Mouse (Mus musculus) layer of hippocampus, adult 18-20 months (tissue): ENCODE measurements around the gene Fam214a. TPM values are rescaled to one million over a fixed set of nuclear protein-coding genes. Genes with fewer than 3 reads are reported as not detected.
A peak's percentile ranks its signal among the peaks of the same experiment; 100 is the strongest.

ENCODE experiments used
- DNase-seq, 2 experiments: peaks; one replicate each; pipeline ENCODE4 v3.0.0; 2022; ENCODE audit warnings: low spot score in 2 of 2
- total RNA-seq, 2 experiments: library from RNA; stranded (reverse); gene quantifications; 2 replicates each; pipeline ENCODE4 v1.2.3; 2021

Fam214a gene
- total RNA-seq, 2 experiments from 2014 or later: 38.5 to 40.8 TPM

DNA sequence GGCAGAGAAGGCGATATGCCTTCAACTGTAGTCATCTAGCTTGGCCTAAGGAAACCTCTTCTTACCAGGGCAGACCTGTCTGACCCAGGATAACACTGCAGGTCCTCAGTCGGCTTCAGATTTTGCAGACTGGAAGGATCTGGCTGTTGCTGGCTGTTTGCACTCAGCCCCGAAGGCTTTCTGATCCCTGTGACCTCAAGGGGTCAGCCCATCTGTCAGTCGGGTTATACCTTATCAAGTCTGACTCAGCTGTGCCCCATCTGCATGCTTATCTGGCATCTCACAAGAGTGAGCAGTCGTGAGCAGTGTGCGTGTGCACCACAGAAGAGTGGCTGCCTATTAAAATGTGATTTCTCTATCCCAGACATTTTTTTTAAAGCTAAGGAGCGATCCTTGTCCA is 71.4 kb downstream of the Fam214a start:
- no peak for DNase-seq

DNA sequence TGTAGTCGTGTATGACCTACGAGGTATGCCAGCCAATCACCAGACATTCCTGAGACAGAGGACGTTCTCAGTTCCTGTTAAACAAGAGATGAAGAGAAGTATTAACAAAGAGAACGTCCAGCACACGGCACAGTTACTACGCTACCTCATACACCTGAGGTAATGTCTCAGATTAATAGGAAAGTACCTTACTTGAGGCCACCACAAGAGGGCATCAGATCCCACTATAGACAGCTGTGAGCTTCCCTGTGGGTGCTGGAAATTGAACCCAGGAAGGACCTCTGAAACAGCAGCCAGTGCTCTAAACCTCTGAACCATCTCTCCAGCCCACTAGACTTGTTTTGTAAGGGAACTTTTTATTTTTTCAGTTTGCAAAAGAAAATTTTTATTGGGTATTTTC is 73.0 kb downstream of the Fam214a start:
- no peak for DNase-seq

DNA sequence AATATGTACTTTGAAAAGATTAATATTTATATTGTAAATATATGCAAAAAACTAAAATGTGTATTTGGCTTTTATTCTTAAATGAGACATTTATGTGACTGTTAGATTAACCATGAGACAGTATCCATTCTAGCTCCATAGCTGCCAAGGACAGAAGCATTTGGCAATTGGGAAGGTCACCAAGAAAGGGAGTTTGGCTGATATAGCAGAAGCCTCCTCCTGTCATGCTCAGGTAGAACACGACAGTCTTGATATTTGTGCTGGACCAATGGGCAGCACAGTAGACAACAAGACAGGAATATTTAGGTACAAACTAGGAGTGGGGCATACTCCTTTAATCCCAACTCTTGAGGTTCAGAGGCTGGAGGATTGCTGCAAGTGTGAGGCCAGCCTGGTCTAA is 79.7 kb downstream of the Fam214a start:
- no peak for DNase-seq

DNA sequence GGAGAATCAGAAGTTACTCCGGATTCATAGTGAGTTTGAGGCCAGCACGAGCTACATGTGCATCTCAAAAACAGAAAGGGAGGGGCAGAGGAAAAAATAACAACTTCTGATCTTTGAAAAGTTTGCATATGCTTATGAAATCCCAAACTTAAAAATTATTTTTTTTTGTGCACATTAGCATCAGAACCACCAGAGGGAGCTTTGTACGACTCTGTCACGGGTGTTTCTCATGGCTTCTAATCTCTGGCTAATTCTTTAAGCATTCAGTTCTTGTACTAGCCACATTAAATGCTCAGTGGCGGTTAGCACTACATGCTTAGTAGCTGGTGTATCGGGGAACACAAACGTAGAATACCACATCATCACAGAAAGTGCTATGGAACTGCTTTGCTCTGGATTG is 80.5 kb downstream of the Fam214a start:
- no peak for DNase-seq

DNA sequence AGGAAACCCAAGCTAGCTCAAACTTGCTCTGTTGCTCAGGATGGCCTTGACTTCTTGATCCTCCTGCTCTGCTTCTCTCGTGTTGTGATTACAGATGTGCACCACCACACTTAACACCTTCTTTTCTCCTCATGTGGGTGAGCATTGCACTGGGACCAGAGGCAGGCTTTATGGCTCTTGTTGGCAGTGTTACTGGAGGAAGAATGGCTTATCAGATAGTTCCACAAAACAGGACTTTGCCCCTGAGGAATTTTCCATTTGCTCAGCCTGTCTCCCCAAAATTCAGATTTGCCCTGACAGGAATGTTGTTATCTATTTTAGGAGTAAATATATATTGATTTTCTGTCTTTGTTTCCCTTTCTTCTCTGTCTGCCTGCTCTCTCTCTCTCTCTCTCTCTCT is 82.0 kb downstream of the Fam214a start:
- no peak for DNase-seq

DNA sequence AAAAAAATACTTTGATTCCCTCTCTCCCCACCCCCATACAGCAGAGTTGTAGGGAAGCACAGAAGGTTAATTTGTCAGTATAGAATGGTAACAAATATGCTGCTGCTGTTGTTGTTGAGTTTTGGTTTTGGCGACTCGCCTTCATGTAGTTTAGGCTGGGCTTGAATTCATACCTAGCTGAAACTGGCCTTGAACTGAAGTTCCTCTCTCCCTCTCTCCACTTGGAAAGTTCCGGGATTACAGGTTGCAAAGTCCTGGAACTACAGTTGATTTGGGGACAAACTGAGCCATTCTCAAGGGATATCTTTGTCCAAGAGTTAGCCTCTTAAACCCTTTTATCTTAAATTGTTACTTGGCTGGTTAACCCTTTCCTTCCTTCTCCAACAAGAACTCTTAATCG is 83.3 kb downstream of the Fam214a start:
- DNase-seq: no peak

DNA sequence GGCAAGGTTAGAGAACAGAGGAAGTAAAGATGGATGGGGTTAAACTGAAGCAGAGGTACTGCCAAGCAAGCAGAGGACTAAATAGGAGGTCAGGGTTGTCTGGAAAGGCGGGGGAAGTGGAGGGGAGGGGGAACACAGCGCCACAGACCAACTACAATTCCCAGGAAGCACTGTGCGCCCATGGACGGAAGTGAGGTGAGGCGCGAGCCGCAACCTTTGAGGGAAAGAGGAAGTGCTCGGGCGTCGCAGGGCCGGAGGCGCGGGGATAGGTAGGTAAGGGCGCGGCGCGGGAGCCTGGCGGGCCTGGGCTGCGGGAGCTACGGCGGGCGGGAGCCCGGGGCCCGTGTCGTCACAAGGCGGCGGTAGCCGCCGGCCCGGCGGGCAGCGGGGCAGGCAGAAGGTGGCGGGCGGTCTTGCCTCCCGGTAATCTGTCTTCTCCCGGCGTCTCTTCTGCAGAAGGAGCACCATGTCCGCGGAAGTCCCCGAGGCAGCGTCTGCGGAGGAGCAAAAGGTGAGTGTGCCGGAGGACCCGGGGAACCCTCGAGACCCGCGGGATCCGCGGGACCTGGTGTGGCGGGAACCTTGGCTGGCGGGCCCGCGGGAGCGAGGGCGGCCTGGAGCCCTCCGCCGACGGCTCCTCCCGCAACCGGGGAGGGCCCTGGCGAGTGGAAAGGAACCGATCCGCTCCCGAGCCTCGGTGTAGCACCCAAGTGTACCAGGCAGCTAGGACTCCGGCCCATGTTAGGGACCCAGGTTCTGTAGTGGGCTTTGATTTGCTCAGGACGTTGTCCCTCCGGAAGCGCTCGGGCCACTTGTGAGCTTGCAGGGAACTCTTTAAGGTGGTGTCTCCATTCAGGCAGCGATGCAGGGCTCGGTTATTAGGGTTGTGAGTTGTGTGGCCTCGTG is 85.0 kb downstream of the Fam214a start, which contains the start of gene Arpp19:
TSS of gene Arpp19 (plus strand) at position 164 of the 906 bp plus-strand sequence.
- peak; percentile 87 to 91 for DNase-seq

DNA sequence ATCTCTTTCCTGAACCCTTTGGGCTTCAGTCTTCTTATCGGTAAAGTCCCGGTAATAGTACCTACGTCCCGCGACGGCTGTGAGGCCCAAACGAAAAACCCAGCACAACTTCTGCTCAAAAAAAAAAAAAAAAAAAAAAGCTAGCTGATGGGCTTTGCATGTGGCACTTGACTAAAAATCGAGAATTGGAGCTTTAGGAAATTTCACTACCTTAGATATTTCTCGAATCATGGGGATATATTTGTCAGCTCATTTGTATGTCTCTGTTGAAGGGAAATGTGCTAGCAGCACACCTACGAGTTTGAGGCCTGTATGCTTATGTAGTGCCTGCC is 85.6 kb downstream of the Fam214a start:
- DNase-seq: no peak

DNA sequence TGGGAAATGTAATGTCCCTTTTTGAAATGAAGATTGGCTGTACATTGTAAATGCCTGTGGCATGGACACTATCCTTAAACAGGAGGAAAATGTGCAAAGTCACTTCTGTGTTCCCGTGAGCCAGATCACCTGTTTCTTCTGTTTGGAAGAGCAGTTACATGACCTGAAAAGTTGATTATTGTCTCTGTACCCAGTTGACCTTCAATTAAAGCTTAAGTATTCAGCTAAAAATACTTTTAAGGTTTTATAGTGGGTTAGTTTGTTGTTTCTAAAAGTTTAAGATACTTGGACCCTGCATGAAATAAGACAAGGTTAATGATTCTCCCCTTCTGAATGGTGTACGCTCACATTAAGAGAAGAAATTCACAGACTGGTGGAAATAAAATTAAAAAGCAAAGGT is 87.9 kb downstream of the Fam214a start:
- no peak for DNase-seq

DNA sequence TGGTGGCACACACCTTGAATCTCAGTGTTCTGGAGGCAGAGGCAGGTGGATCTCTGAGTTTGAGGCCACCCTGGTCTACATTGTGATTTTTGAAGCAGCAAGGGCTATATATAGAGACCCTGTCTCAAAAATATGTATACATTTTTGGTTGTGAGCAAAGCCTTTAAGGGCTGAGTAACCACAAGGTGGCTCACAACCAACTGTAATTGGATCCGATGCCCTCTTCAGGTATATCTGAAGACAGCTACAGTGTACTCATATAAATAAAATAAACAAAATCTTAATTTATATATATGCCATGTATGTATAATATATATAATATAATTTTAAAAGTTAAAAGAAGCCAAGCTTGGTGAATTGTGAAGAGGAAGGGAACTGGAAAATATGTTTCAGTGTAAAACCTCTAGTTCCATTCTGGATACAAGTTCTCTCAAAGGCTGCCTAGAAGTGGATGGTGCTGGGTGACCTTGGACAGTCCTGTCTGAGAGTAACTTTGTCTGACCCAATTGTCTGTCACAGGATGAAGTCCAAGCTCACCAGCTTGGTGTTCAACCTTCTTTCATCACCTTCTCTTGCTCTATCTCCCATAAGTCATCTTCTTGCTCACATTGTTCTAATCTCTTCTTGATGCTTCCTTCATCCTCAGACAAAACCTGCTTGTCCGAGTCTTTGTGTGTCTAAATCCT is 89.3 kb downstream of the Fam214a start:
- no peak for DNase-seq

DNA sequence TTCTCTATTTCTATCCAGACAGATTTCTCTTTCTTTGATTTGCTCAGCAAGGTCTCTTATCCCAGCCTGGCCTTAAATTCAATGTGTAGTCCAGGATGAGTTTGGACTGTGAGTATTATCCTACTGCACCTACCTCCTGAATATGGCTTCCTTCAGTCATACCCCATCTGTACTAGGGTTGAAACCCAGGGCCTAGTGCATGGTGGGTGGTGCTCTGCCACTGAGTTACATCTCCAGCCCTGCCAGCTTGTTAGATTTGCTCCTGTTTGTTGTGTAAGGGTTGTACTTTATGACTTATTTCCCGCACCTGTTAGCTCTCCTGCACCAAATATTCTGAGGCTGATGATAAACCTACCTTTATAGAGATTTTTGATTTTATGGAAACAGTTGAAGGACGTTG is 90.5 kb downstream of the Fam214a start:
- DNase-seq: no peak

DNA sequence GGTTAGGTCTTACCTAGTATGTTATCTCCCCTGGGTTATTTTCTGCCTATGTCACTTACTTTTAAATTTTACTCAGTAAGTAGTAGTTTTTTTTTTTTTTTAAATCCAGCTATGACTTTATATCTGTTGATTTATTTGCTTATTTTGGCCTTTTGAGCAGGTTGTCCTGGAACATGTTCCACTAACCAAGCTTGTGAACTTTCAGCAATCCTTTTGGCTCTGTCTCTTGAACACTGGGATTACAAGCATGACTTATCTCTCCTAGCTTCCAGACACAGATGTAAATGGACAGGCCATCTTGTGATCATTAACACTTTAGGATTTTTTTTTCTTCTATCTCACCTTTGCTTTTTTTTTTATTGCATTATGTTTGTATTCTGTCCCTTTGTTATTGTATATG is 94.4 kb downstream of the Fam214a start:
- no peak for DNase-seq

DNA sequence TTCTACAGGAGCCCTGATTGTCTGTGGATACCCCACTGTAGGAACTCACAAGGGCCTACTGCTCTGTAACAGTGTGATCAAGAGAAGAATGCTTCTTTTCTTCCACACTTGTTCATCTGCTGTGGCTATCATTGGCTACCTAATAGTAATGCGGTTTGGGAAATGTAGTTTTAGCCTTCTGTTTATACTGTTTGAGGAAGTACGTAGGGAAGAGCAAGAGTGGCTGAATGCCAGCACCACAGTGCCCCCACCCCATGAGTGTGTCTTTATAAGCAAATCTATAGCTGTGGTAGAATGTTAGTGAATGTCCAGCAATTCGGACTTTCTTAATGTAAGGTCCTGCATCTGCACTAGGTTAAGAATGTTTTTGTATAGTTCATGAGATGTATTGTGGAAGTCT is 96.4 kb downstream of the Fam214a start:
- no peak for DNase-seq

DNA sequence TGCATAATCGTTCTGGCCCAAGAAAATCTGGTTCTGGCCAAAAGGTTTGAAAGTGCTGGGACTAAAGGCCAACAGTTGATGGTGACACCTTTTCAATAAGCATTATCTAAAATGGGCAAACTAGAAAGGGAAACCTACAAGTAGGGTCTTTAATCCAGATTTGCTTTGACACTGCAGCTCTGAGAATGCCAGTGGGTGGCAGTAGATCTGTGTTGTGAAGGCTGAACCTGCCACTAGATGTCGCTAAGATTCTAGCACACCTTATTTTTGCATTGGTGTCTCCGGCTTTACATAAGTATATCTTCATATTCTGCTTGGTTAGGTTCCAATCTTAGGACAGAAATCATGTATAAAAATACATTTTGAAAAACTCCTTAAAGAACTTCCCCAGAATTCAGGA is 97.3 kb downstream of the Fam214a start:
- DNase-seq: peak; percentile 66 to 93

DNA sequence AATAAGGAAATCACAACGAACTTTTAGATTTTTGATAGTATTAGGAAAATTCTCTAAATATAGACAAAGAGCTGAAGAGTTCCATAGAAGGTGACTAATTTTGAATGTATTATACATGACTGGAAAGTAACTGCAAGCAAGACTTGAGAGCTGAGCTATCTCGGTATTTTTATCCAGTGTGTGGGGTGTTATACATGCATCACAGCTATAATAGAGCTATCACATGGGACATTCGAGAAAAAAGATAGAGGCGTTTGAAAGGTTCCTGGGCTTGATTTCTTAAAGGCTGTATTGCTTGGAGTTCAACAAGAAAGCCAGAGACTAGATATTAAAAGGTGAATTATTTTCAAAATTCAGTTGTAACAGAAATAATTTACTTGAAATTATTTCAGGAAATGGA is 99.2 kb downstream of the Fam214a start:
- no peak for DNase-seq

DNA sequence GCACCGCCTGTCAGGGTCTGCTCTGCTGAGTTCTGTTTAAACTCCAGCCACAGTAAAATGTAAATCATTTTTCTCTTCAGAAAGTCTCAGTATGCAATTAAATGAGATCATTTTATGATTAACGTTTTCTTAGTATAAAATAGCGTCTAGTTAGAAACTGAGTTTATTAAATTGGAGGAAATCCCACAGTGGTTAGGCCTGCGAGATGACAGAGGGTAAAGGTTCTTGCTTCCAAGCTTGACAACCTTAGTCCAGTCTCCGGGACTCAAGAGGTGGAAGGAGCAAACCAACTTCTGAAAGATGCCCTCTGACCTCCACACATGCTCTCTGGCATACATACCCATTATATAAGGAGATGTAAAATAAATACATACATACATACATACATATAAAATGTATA is 102.4 kb downstream of the Fam214a start:
- no peak for DNase-seq

DNA sequence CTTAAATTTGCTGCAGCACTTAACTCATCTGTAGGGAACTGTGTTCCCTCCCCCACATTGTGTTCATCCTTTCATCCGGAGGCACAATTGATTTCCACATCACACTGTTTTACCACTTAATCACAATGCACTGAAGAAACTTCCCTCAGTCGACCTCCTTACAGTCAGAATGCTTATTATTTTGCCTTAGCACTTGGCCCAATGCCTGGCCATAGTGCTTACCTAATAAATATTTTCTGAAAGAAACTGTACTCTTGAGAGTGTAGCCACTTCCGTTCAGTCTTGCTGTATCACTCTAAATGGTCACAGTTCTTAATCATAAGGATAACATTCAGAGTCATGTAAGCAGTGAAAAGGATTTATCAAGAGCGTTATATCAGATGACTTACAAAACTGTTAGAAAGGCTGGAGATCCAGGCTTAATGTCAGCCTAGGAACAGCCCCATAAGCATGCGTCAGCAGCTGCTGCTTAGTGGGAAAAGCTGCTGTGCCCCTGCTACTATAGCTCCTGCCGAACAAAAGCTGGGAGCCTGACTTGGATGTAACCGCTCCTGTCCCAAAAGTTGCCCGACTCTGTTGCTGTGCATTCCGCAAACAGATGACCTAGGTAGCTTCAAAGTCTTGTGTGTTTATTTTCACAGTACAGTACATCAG is 112.1 kb downstream of the Fam214a start:
- no peak for DNase-seq

DNA sequence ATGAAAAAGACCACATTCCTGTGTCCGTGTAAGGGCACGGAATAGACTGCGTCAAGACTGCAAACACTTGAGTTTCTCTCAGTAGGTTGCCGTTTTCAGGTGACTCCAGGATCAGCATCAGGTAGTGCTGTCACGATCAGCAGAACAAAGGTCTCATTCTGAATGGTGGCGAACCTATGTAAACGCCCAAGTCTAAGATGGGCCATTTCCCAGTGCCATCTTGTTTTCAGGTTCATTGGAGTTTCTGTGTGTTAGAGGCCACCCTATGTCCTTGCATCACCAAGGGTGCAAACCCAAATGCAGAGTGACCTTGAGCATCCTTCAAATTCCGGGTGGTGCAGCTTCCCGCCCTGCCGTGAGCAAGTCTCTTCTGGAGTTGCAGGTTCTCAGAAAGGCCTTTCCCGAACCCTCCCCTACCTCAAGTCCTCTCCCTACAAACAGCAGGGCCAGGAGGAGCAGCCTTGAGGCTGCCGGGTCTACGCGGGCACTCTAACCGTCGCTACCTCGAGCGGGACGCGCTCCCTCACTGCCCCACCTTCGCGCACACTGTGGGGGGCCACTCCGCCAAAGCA is 117.9 kb downstream of the Fam214a start, which contains the start of gene Myo5a:
TSS of gene Myo5a (plus strand) at position 559 of the 572 bp plus-strand sequence.
- no peak for DNase-seq

DNA sequence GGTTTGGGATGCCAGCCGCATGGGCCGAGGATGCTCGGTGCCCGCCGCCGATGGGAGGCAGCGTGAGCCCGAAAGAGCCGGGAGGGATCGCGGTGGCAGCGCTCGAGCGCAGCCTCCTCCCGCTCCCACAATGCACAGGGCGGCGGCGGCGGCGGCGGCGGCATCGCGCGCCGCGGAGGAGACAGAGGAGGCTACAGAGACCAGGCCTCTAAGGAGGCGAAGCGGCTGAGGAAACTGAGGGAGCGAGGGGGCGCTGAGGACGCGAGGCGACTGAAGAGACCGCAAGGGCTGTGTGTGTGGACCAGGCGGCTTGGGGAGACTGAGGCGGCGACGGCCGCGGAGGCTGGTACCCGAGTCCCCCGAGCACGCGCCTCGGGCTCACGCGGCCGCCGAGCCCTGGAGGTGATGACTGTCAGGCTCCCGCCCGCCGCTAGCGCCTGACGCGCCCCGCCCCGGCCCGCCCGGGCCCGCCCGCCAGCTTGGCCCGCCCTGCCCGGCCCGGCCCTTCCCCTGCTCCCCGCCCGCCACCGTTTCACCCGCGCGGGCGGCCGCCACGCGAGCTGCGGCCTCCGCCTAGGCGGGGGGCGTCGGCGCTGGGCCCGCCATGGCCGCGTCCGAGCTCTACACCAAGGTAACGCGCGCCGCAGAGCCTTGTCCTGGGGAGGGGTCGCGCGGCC is 118.5 kb downstream of the Fam214a start:
- peak; percentile 71 to 86 for DNase-seq

DNA sequence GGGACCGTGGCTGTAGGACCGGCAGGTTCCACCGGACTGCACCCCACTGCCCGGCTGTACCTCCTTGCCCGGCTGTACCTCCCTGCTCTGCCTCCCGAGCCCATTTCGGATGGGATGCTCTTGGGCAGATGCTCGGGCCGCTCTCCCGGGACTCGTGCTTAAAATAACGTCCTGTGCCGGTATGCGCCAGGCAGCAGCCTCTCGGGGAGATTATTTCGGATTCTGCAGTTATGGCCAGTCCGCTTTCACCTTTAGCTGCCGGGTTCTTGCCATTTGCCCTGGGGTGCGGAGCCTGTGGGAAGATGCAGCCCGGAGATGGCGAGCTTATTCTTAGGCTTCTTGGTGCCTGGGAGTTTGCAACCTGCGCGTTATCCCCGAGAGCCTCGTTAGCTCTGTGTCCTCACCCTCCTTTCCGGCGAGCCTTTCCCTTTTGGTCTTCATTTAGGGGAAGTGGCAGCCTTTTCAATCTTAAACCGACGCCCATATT is 119.1 kb downstream of the Fam214a start:
- peak; percentile 28 to 50 for DNase-seq

DNA sequence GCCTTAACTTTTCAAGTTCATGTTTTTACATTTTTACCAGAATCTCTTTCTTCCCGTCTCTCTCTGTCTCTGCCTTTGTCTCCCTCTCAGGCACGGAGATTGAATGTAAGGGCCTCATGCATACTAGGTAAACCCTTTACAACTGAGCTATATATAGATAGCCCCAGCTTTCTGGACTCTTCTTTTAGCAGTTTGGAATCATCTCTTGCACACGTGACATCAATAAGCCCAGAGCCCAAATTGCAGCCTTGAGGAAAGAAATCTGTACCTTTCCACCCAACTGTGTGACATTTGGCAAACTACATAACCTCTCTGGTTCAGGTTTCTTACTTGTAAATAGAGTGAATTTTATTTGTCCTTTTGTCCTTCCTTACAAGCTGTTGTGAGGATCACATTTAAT is 119.7 kb downstream of the Fam214a start:
- no peak for DNase-seq
